Mouse (Mus musculus): ENCODE results near the gene Gzme. TPM values are rescaled to one million over a fixed set of nuclear protein-coding genes. Genes with fewer than 3 reads are reported as not detected.

The Gzme gene
- polyA plus RNA-seq, 1 experiment from 2014 or later, result not detected

GRCm38 (mm10) chr14:56103452-56103851 lies 17.0 kb downstream of the Gzme start:
- Histone ChIP-seq H3K9me3 (replicated peaks) (no peaks in the 10 kb centered on the region), H3K27ac (replicated peaks) (no peak overlapping the region), H3K36me3 (no peaks in the 10 kb centered on the region), H3K27me3 (replicated peaks) (no peaks in the 10 kb centered on the region), H3K4me3 (replicated peaks) (no peak overlapping the region), H3K4me2 (no peak overlapping the region), H3K4me1 (no peaks in the 10 kb centered on the region), H3K9ac (replicated peaks) (no peak overlapping the region)
- WGBS, result 69% methylated on average over 3 of the region's 3 CpGs
- ATAC-seq (ENCODE audit: low FRiP score), result no peak

GRCm38 (mm10) chr14:56102386-56102785 lies 18.0 kb downstream of the Gzme start, which contains the start of gene Ctsg:
Gene Ctsg, minus strand, starts transcription at chr14:56102574.
- Histone ChIP-seq H3K9ac (replicated peaks) (no peak within 1 kb of the TSS), H3K4me2 (no peak within 1 kb of the TSS), H3K27ac (replicated peaks) (no peak within 1 kb of the TSS), H3K4me3 (replicated peaks) (no peak within 1 kb of the TSS), H3K27me3 (replicated peaks) (no peaks in the 10 kb centered on the region), H3K4me1 (no peaks in the 10 kb centered on the region), H3K36me3 (no peaks in the 10 kb centered on the region), H3K9me3 (replicated peaks) (no peaks in the 10 kb centered on the region)
- WGBS, result 79% methylated on average over 10 of the region's 10 CpGs
- ATAC-seq (ENCODE audit: low FRiP score), result no peak

GRCm38 (mm10) chr14:56098940-56099339 lies 21.5 kb downstream of the Gzme start:
- Histone ChIP-seq H3K4me3 (replicated peaks) (no peak overlapping the region), H3K9ac (replicated peaks) (no peak overlapping the region), H3K27me3 (replicated peaks) (no peaks in the 10 kb centered on the region), H3K4me1 (no peaks in the 10 kb centered on the region), H3K9me3 (replicated peaks) (no peaks in the 10 kb centered on the region), H3K4me2 (no peak overlapping the region), H3K36me3 (no peaks in the 10 kb centered on the region), H3K27ac (replicated peaks) (no peak overlapping the region)
- WGBS, result 86% methylated on average over 4 of the region's 4 CpGs
- ATAC-seq (ENCODE audit: low FRiP score), result no peak

DNA sequence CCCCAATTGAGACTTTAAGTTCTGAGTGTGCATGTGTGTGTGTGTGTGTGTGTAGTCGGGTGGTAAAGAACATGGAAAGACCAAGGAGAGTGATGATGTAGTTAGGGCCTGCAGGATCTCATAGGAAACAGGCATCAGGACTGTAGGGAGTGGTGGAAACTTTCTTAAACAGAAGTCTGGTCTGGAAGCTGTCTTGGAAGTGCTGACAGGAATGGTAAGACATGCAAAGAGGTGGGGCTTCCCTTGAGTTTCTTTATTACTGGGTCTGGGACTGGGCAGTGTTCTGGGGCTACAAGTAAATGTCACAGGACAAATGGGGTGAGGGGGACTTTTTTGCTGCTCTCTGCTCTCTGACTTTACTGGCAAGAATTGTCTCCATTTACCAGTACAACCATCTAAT lies 22.8 kb downstream of the Gzme start:
- H3K9ac ChIP-seq (replicated peaks), result no peak overlapping the region
- no peaks in the 10 kb centered on the region for H3K27me3 ChIP-seq (replicated peaks)
- ATAC-seq (ENCODE audit: low FRiP score), result no peak

GRCm38 (mm10) chr14:56093353-56093752 lies 27.1 kb downstream of the Gzme start:
- no peak overlapping the region for H3K4me2 ChIP-seq
- H3K36me3 ChIP-seq, result no peaks in the 10 kb centered on the region
- WGBS, result 83% methylated on average over 2 of the region's 2 CpGs
- H3K27ac ChIP-seq (replicated peaks), result no peak overlapping the region
- no peaks in the 10 kb centered on the region for H3K9me3 ChIP-seq (replicated peaks)
- H3K4me3 ChIP-seq (replicated peaks), result no peak overlapping the region
- no peaks in the 10 kb centered on the region for H3K4me1 ChIP-seq
- no peaks in the 10 kb centered on the region for H3K27me3 ChIP-seq (replicated peaks)
- ATAC-seq (ENCODE audit: low FRiP score), result no peak
- no peak overlapping the region for H3K9ac ChIP-seq (replicated peaks)

More for the DNA sequence above, 22.8 kb downstream of the Gzme start:
- H3K4me1 ChIP-seq, result no peaks in the 10 kb centered on the region
- 83% methylated on average over 1 of the region's 1 CpGs for WGBS
- H3K4me2 ChIP-seq, result no peak overlapping the region
- H3K9me3 ChIP-seq (replicated peaks), result no peaks in the 10 kb centered on the region
- H3K27ac ChIP-seq (replicated peaks), result no peak overlapping the region
- H3K36me3 ChIP-seq, result no peaks in the 10 kb centered on the region
- no peak overlapping the region for H3K4me3 ChIP-seq (replicated peaks)

DNA sequence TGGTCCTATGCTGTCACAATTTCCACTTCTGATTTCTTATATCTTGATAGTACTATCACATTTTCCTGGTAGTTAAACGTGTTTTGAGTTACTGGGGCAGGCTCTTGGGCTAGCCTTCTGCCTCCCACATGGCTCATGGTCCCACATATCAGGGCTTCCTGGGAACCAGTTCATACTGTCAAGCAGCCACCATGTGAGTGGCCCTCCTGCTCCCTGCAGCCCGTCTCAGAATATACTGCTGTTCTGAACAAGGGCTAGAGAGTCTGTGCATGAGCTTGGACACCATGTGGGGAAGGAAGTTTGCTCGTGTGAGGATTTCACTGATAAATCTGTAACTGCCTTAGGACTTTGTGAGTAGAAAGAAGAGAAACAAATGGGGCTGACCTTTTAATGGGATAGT lies 33.7 kb downstream of the Gzme start:
- H3K9me3 ChIP-seq (replicated peaks), result no peaks in the 10 kb centered on the region
- H3K4me1 ChIP-seq, result no peaks in the 10 kb centered on the region
- H3K27me3 ChIP-seq (replicated peaks), result no peaks in the 10 kb centered on the region
- no peaks in the 10 kb centered on the region for H3K36me3 ChIP-seq
- no peak overlapping the region for H3K9ac ChIP-seq (replicated peaks)
- ATAC-seq (ENCODE audit: low FRiP score), result no peak
- no peak overlapping the region for H3K4me3 ChIP-seq (replicated peaks)
- no peak overlapping the region for H3K4me2 ChIP-seq
- H3K27ac ChIP-seq (replicated peaks), result no peak overlapping the region
- 82% methylated on average over 3 of the region's 3 CpGs for WGBS

DNA sequence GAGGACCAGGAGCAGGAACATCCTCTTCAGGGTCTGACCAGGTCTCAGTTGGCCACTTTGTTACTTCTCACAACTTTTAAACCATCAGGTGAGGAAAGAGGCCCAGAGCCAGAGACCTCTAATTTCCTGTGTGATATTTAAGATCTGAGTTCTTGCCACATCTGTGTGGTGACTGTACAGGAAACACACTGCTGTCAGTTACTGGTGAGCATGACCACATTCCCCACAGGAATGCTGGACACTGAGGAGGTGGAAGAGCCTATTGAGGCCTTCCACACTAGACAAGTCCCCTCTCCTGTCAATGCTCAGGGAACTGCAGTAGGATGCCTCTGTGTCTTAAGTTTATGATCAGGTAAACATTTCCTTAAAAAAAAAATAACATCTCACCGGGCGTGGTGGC lies 35.3 kb downstream of the Gzme start, which contains the start of gene Mcpt8:
Mcpt8 (minus strand) TSS at position 107 of the 400 bp plus-strand sequence.
- no peak within 1 kb of the TSS for H3K9ac ChIP-seq (replicated peaks)
- no peak within 1 kb of the TSS for H3K4me3 ChIP-seq (replicated peaks)
- H3K4me1 ChIP-seq, result no peaks in the 10 kb centered on the region
- 98% methylated on average over 2 of the region's 2 CpGs for WGBS
- H3K36me3 ChIP-seq, result no peaks in the 10 kb centered on the region
- no peak for ATAC-seq (ENCODE audit: low FRiP score)
- no peak within 1 kb of the TSS for H3K27ac ChIP-seq (replicated peaks)
- no peak within 1 kb of the TSS for H3K4me2 ChIP-seq
- H3K27me3 ChIP-seq (replicated peaks), result no peaks in the 10 kb centered on the region
- no peaks in the 10 kb centered on the region for H3K9me3 ChIP-seq (replicated peaks)

GRCm38 (mm10) chr14:56082016-56082415 lies 38.4 kb downstream of the Gzme start:
- H3K9me3 ChIP-seq (replicated peaks), result no peaks in the 10 kb centered on the region
- 82% methylated on average over 4 of the region's 4 CpGs for WGBS
- H3K9ac ChIP-seq (replicated peaks), result no peak overlapping the region
- H3K27me3 ChIP-seq (replicated peaks), result no peaks in the 10 kb centered on the region
- no peak overlapping the region for H3K4me2 ChIP-seq
- no peak overlapping the region for H3K4me3 ChIP-seq (replicated peaks)
- H3K4me1 ChIP-seq, result no peaks in the 10 kb centered on the region
- H3K27ac ChIP-seq (replicated peaks), result no peak overlapping the region
- H3K36me3 ChIP-seq, result no peaks in the 10 kb centered on the region
- no peak for ATAC-seq (ENCODE audit: low FRiP score)

Small RNA genes within 50 kb of the gene (microRNA-seq; reads per million reads assigned to microRNA genes)
- gene Mir6949, result not detected

Other genes starting within 250 kb of the Gzme start
- 0.45 and 0.58 TPM in 2 replicates for gene Cbln3, start 236.2 kb downstream of the Gzme start, polyA plus RNA-seq (2015; fragmentation: Nextera tagmentation; extraction: Ambion mirVana)
- 11.0 and 11.9 TPM in 2 replicates for gene Khnyn, start 235.7 kb downstream of the Gzme start, polyA plus RNA-seq (2015; fragmentation: Nextera tagmentation; extraction: Ambion mirVana)
- 148 and 166 TPM in 2 replicates for gene Sdr39u1, start 220.3 kb downstream of the Gzme start, polyA plus RNA-seq (2015; fragmentation: Nextera tagmentation; extraction: Ambion mirVana)
- gene Cma1, start 175.9 kb downstream of the Gzme start, polyA plus RNA-seq (2015; fragmentation: Nextera tagmentation; extraction: Ambion mirVana), result 1.7 and 3.5 TPM in 2 replicates
- not detected in 2 replicates for gene Cma2, start 169.6 kb downstream of the Gzme start, polyA plus RNA-seq (2015; fragmentation: Nextera tagmentation; extraction: Ambion mirVana)
- not detected in 2 replicates for gene Mcpt1, start 102.7 kb downstream of the Gzme start, polyA plus RNA-seq (2015; fragmentation: Nextera tagmentation; extraction: Ambion mirVana)
- gene Mcpt9, start 90.1 kb downstream of the Gzme start, polyA plus RNA-seq (2015; fragmentation: Nextera tagmentation; extraction: Ambion mirVana), result not detected in 2 replicates
- gene Mcpt2, start 78.6 kb downstream of the Gzme start, polyA plus RNA-seq (2015; fragmentation: Nextera tagmentation; extraction: Ambion mirVana), result not detected in 2 replicates
- 0.18 TPM in 1 of 2 replicates, not detected in the other for gene Mcpt4, start 58.3 kb downstream of the Gzme start, polyA plus RNA-seq (2015; fragmentation: Nextera tagmentation; extraction: Ambion mirVana)
- gene Mcpt8, start 35.4 kb downstream of the Gzme start, polyA plus RNA-seq (2015; fragmentation: Nextera tagmentation; extraction: Ambion mirVana), result 0.37 and 0.47 TPM in 2 replicates
- not detected in 2 replicates for gene Ctsg, start 18.1 kb downstream of the Gzme start, polyA plus RNA-seq (2015; fragmentation: Nextera tagmentation; extraction: Ambion mirVana)
- gene Gzmd, start 12.0 kb upstream of the Gzme start, polyA plus RNA-seq (2015; fragmentation: Nextera tagmentation; extraction: Ambion mirVana), result not detected in 2 replicates
- not detected in 2 replicates for gene Gzmg, start 39.0 kb upstream of the Gzme start, polyA plus RNA-seq (2015; fragmentation: Nextera tagmentation; extraction: Ambion mirVana)
- gene Gzmn, start 54.0 kb upstream of the Gzme start, polyA plus RNA-seq (2015; fragmentation: Nextera tagmentation; extraction: Ambion mirVana), result not detected in 2 replicates
- gene Gzmf, start 90.8 kb upstream of the Gzme start, polyA plus RNA-seq (2015; fragmentation: Nextera tagmentation; extraction: Ambion mirVana), result not detected in 2 replicates
- 0.20 TPM in 1 of 2 replicates, not detected in the other for gene Gzmc, start 114.0 kb upstream of the Gzme start, polyA plus RNA-seq (2015; fragmentation: Nextera tagmentation; extraction: Ambion mirVana)
- 1.7 TPM in 1 of 2 replicates, not detected in the other for gene Gzmb, start 141.6 kb upstream of the Gzme start, polyA plus RNA-seq (2015; fragmentation: Nextera tagmentation; extraction: Ambion mirVana)
- 0.13 and 0.29 TPM in 2 replicates for gene Atp12a, start 244.4 kb upstream of the Gzme start, polyA plus RNA-seq (2015; fragmentation: Nextera tagmentation; extraction: Ambion mirVana)

All from neural tube, embryonic 15.5 days (tissue).